Mouse (Mus musculus) G1E (cell line): ENCODE data around the gene Gm49366.

Experiments
- CTCF ChIP-seq: IDR thresholded peaks from 2 replicates; pipeline ENCODE4 v1.5.1; 2012; ENCODE audit warnings: low read depth, low read length, inconsistent platforms, mixed read lengths
- GATA1 ChIP-seq: IDR thresholded peaks from 2 replicates; pipeline ENCODE4 v1.6.1; 2012; ENCODE audit warnings: borderline replicate concordance, low read length, inconsistent platforms, mixed read lengths
- GATA2 ChIP-seq: IDR thresholded peaks from 2 replicates; pipeline ENCODE4 v1.6.1; 2012; ENCODE audit warnings: low read depth, low read length, inconsistent platforms, borderline replicate concordance
- POLR2AphosphoS5 ChIP-seq: IDR thresholded peaks from 2 replicates; pipeline ENCODE4 v1.6.1; 2012; ENCODE audit warnings: low read depth, low read length, inconsistent platforms; ENCODE audit not compliant: insufficient replicate concordance
- TAL1 ChIP-seq: conservative IDR thresholded peaks from 2 replicates; pipeline ENCODE4 v1.6.1; 2012; ENCODE audit warnings: low read depth, low read length, inconsistent platforms, mixed read lengths

- TF ChIP-seq GATA1 (no peak), CTCF (no peak), POLR2AphosphoS5 (no peak), TAL1 (no peak), GATA2 (no peak)
These were observed 69.0 kb downstream of the Gm49366 start for GRCm38 (mm10) chr12:84107692-84108091.
